Mouse (Mus musculus) ES-E14 (cell line): ENCODE results near the gene Edn1. TPM values are rescaled to one million over a fixed set of nuclear protein-coding genes. Genes with fewer than 3 reads are reported as not detected.

Source experiments
- DNase-seq: peaks from one replicate; pipeline ENCODE4 v3.0.0-alpha.2; 2013; ENCODE audit warnings: low read depth, low spot score
- H3K27ac ChIP-seq: 2 replicates; pipeline ENCODE4 v1.5.1; 2012; ENCODE audit warnings: low read depth, mild to moderate bottlenecking, low read length, moderate library complexity, mixed read lengths; ENCODE audit not compliant: poor library complexity, insufficient read depth, severe bottlenecking
- H3K36me3 ChIP-seq: 2 replicates; pipeline ENCODE4 v1.6.1; 2012; ENCODE audit warnings: mild to moderate bottlenecking, low read length, moderate library complexity, mixed read lengths; ENCODE audit not compliant: control insufficient read depth, poor library complexity, insufficient read depth, severe bottlenecking
- H3K4me1 ChIP-seq, 2 experiments: fragments of 150-350 bp in 1 of 2; sonication (generic) in 1 of 2; 2 replicates each; pipeline ENCODE4 v1.6.1; 2012; ENCODE audit warnings: low read length in 2 of 2, mild to moderate bottlenecking in 1 of 2, mixed read lengths in 1 of 2; ENCODE audit not compliant: control insufficient read depth in 2 of 2, insufficient read depth in 2 of 2, poor library complexity in 1 of 2
- H3K4me3 ChIP-seq, 2 experiments: fragments of 150-350 bp in 1 of 2; sonication (generic) in 1 of 2; 2 replicates each; pipeline ENCODE4 v1.5.1; 2012; ENCODE audit warnings: low read length in 2 of 2, low read depth in 1 of 2, mild to moderate bottlenecking in 1 of 2, mixed read lengths in 1 of 2; ENCODE audit not compliant: insufficient read depth in 1 of 2, poor library complexity in 1 of 2, severe bottlenecking in 1 of 2
- H3K9ac ChIP-seq: 2 replicates; pipeline ENCODE4 v1.6.1; 2012; ENCODE audit warnings: low read depth, mild to moderate bottlenecking, low read length, mixed read lengths; ENCODE audit not compliant: poor library complexity, insufficient read depth, severe bottlenecking
- H3K9me3 ChIP-seq: fragments of 150-350 bp; sonication (generic); 2 replicates; pipeline ENCODE4 v1.6.1; 2012; ENCODE audit warnings: low read depth, mild to moderate bottlenecking, low read length; ENCODE audit not compliant: control insufficient read depth, insufficient read depth
- CHD2 ChIP-seq: IDR thresholded peaks from 2 replicates; pipeline ENCODE4 v1.6.1; 2014; ENCODE audit warnings: mild to moderate bottlenecking, low read depth, low read length, inconsistent platforms
- HCFC1 ChIP-seq: IDR thresholded peaks from 2 replicates; pipeline ENCODE4 v1.6.1; 2012; ENCODE audit warnings: low read length, inconsistent platforms, borderline replicate concordance; ENCODE audit not compliant: insufficient read depth
- MAFK ChIP-seq: IDR thresholded peaks from 2 replicates; pipeline ENCODE4 v1.6.1; 2014; ENCODE audit warnings: mild to moderate bottlenecking, low read depth, low read length, inconsistent platforms; ENCODE audit not compliant: insufficient read depth
- ZC3H11A ChIP-seq: IDR thresholded peaks from 2 replicates; pipeline ENCODE4 v1.6.1; 2012; ENCODE audit warnings: low read depth, mild to moderate bottlenecking, inconsistent platforms, low read length, borderline replicate concordance
- ZNF384 ChIP-seq: IDR thresholded peaks from 2 replicates; pipeline ENCODE4 v1.6.1; 2012; ENCODE audit warnings: low read depth, low read length, inconsistent platforms
- in situ Hi-C, 2 experiments: fragments of 600-800 bp; cut with MboI; formaldehyde crosslinking; loops; one replicate each; pipeline ENCODE4 v1.15.1; 2025; ENCODE audit warnings: low sequenced_read_pairs in 2 of 2, inconsistent platforms in 1 of 2; ENCODE audit not compliant: unreplicated experiment in 2 of 2
- total RNA-seq: library from RNA; depleted of rRNA; stranded (reverse); fragments of 300-350 nt; gene quantifications from 2 replicates; pipeline ENCODE4 v1.2.3, GENCODE M21; 2012

The Edn1 gene
- total RNA-seq, 1 experiment, result 9.2 TPM

DNA sequence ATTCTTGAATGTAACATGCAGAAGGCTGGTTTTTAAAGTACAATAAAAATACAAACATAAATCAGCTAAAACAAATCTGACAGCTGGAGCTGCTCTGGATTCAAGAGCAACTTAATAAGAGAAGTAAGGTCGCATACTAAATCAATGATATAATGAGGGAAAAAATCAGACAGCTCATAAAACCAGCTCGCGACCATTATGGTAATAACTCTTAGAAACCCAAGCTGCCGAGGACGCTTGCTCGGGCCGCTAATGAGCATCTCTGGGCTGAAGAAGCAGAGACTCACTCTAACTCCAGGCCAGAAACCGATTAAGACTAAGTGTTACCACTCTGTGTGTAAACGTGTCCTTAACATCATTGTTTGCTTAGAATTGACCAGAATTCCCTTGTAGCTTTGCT, 31.2 kb upstream of the Edn1 start:
- DNase-seq, result no peak
- H3K27ac ChIP-seq, result no peak overlapping the region
- in situ Hi-C loops, result no loop called here
- TF ChIP-seq HCFC1 (no peak), ZNF384 (no peak), ZC3H11A (no peak), CHD2 (no peak), MAFK (no peak)
- no peaks in the 10 kb centered on the region for H3K4me1 ChIP-seq
- H3K4me3 ChIP-seq, result no peak overlapping the region
- no peaks in the 10 kb centered on the region for H3K9me3 ChIP-seq
- H3K9ac ChIP-seq, result no peak overlapping the region
- no peaks in the 10 kb centered on the region for H3K36me3 ChIP-seq

DNA sequence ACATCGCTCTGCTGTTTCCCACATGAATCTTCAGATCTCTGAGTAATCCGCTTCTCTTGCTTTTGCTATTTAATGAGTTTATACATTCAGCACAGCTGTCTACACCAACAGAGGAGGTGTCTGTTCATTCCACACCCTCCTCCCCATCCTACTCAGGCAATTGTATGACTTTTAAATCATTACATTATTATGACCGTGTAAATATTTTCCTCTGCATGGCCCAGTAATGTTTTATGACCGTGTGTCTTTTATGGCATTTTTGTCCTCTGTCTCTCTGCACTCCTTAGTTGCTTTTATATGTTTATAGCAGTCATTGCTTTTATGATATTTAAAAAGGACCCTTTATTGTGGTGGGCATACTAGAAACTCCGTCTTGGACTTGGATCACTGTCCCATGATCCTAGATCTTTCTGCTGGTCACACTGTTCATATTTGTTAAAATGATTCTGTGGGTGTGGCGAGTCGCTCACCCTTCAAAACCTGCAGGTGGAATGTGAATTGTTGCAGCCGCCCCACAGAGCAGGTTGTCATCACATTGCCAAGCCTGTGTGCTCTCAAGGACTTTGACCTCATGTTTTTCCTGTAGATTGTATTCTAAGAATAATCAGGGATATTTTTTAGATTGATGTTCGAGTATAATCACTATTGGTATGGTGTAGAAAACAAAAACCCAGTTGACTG, 24.4 kb upstream of the Edn1 start:
- H3K36me3 ChIP-seq, result no peaks in the 10 kb centered on the region
- TF ChIP-seq MAFK (no peak), ZC3H11A (no peak), HCFC1 (no peak), CHD2 (no peak), ZNF384 (no peak)
- no peak overlapping the region for H3K9ac ChIP-seq
- peaks cover 0 to 2% of the 10 kb centered on the region in 2 experiments; a peak in 1 of 4 replicates for H3K4me1 ChIP-seq
- no peak for DNase-seq
- in situ Hi-C loops, result no loop called here
- no peak overlapping the region for H3K27ac ChIP-seq
- no peak overlapping the region for H3K4me3 ChIP-seq
- H3K9me3 ChIP-seq, result no peaks in the 10 kb centered on the region

GRCm38 (mm10) chr13:42277751-42278150, 23.5 kb upstream of the Edn1 start:
- H3K9me3 ChIP-seq, result no peaks in the 10 kb centered on the region
- no peak for DNase-seq
- H3K27ac ChIP-seq, result no peak overlapping the region
- no peak for TF ChIP-seq MAFK
- no peak for TF ChIP-seq ZNF384
- TF ChIP-seq HCFC1, result no peak
- no peak for TF ChIP-seq ZC3H11A
- TF ChIP-seq CHD2, result no peak
- H3K4me3 ChIP-seq, result no peak overlapping the region
- in situ Hi-C loops, result no loop called here
- no peak overlapping the region for H3K9ac ChIP-seq
- peaks cover 0 to 2% of the 10 kb centered on the region in 2 experiments; a peak in 1 of 4 replicates for H3K4me1 ChIP-seq
- no peaks in the 10 kb centered on the region for H3K36me3 ChIP-seq

GRCm38 (mm10) chr13:42285896-42286295, 15.4 kb upstream of the Edn1 start:
- DNase-seq, result no peak
- no peaks in the 10 kb centered on the region for H3K4me1 ChIP-seq
- no peaks in the 10 kb centered on the region for H3K9me3 ChIP-seq
- no peaks in the 10 kb centered on the region for H3K36me3 ChIP-seq
- no peak overlapping the region for H3K4me3 ChIP-seq
- H3K27ac ChIP-seq, result no peak overlapping the region
- in situ Hi-C loops, result no loop called here
- TF ChIP-seq CHD2, result no peak
- no peak for TF ChIP-seq ZNF384
- TF ChIP-seq HCFC1, result no peak
- no peak overlapping the region for H3K9ac ChIP-seq

DNA sequence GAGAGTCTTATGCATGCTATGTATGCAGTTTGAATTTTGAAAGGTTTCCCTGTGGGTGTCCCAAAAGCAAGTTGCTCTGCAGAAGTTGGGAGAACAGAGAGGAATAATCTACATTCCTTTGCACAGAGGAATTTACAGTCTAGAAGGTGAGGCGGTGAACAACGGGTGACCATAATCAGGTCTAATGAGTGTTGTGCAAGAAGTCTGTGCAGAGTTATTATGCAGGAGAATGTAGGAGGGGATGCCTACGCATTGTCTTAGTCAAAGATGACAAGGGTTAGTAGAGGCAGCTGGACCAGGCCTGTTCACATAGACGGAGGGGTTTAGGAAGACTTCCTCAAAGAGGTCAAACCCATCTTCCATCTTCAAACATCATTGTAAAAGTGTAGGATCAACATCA, 14.5 kb upstream of the Edn1 start:
- Histone ChIP-seq H3K27ac (no peak overlapping the region), H3K4me3 (no peak overlapping the region), H3K9ac (no peak overlapping the region), H3K36me3 (no peaks in the 10 kb centered on the region), H3K4me1 (no peaks in the 10 kb centered on the region), H3K9me3 (no peaks in the 10 kb centered on the region)
- in situ Hi-C loops, result no loop called here
- TF ChIP-seq HCFC1 (no peak), MAFK (no peak), ZNF384 (no peak), ZC3H11A (no peak), CHD2 (no peak)
- DNase-seq, result no peak
